Mouse (Mus musculus) embryonic facial prominence, embryonic 15.5 days (tissue): Measurements from ENCODE around the gene Sntb2. TPM values are rescaled to one million over a fixed set of nuclear protein-coding genes. Genes with fewer than 3 reads are reported as not detected.

Experiments
- polyA plus RNA-seq: library from polyadenylated mRNA; unstranded; fragments of >200 nt; fragmentation: Nextera tagmentation; extraction: Ambion mirVana; gene quantifications from 2 replicates; pipeline ENCODE4 v1.2.1, GENCODE M21; 2015

Gene Sntb2
- polyA plus RNA-seq, 1 experiment from 2014 or later, result 18.3 TPM

Other genes with a start within 250 kb of the Sntb2 start
- gene Has3, start 65.5 kb upstream of the Sntb2 start, polyA plus RNA-seq, result 1.3 TPM in 2 replicates
- 59.7 and 60.5 TPM in 2 replicates for gene Utp4, start 42.1 kb upstream of the Sntb2 start, polyA plus RNA-seq
- gene Vps4a, start 95.5 kb downstream of the Sntb2 start, polyA plus RNA-seq, result 72.1 and 72.5 TPM in 2 replicates
- 45.9 and 46.1 TPM in 2 replicates for gene Pdf, start 112.9 kb downstream of the Sntb2 start, polyA plus RNA-seq
- gene Cog8, start 120.9 kb downstream of the Sntb2 start, polyA plus RNA-seq, result 40.0 and 42.0 TPM in 2 replicates
- gene Nip7, start 121.1 kb downstream of the Sntb2 start, polyA plus RNA-seq, result 80.0 and 80.4 TPM in 2 replicates
- not detected in 2 replicates for gene Tmed6, start 129.9 kb downstream of the Sntb2 start, polyA plus RNA-seq
- 18.9 and 20.1 TPM in 2 replicates for gene Terf2, start 160.8 kb downstream of the Sntb2 start, polyA plus RNA-seq
- 66.7 and 67.5 TPM in 2 replicates for gene Cyb5b, start 214.9 kb downstream of the Sntb2 start, polyA plus RNA-seq